Mouse (Mus musculus) forebrain, embryonic 16.5 days (tissue): ENCODE results near the gene Unc13a. TPM values are rescaled to one million over a fixed set of nuclear protein-coding genes. Genes with fewer than 3 reads are reported as not detected.

Experiments used
- ATAC-seq: fragments of 200-750 bp; cut with Nextera tagmentation; 2 replicates; pipeline ENCODE4 v1.8.0; 2017; ENCODE audit warnings: mild to moderate bottlenecking, moderate library complexity
- H3K27ac ChIP-seq: fragments of 300-500 bp; sonication (generic); 2 replicates; pipeline ENCODE4 v1.5.1; 2014; ENCODE audit warnings: low read length, control low read depth
- H3K27me3 ChIP-seq: fragments of 300-500 bp; sonication (generic); replicated peaks from 2 replicates; pipeline ENCODE4 v1.6.1; 2014; ENCODE audit warnings: low read length; ENCODE audit not compliant: control insufficient read depth, insufficient read depth
- H3K36me3 ChIP-seq: fragments of 300-500 bp; sonication (generic); 2 replicates; pipeline ENCODE4 v1.6.1; 2014; ENCODE audit not compliant: control insufficient read depth, insufficient read depth
- H3K4me1 ChIP-seq: fragments of 300-500 bp; sonication (generic); replicated peaks from 2 replicates; pipeline ENCODE4 v1.6.1; 2014; ENCODE audit warnings: low read length; ENCODE audit not compliant: control insufficient read depth, insufficient read depth
- H3K4me2 ChIP-seq: fragments of 300-500 bp; sonication (generic); 2 replicates; pipeline ENCODE4 v1.6.1; 2014; ENCODE audit warnings: mild to moderate bottlenecking, low read length, control low read depth
- H3K4me3 ChIP-seq: fragments of 300-500 bp; sonication (generic); replicated peaks from 2 replicates; pipeline ENCODE4 v1.5.1; 2014; ENCODE audit warnings: mild to moderate bottlenecking, low read length, control low read depth
- H3K9ac ChIP-seq: fragments of 300-500 bp; sonication (generic); replicated peaks from 2 replicates; pipeline ENCODE4 v1.6.1; 2014; ENCODE audit warnings: low read depth, low read length, control low read depth
- H3K9me3 ChIP-seq: fragments of 300-500 bp; sonication (generic); 2 replicates; pipeline ENCODE4 v1.6.1; 2016; ENCODE audit warnings: low read length; ENCODE audit not compliant: control insufficient read depth
- WGBS: fragments of 180-500 bp; shearing (Covaris S2); extraction: QIAGEN DNeasy Blood & Tissue Kit; methylation state at CpG from one replicate; pipeline ENCODE4 v1.1.7; 2014; 5-methylcytosine and 5-hydroxymethylcytosine counted together
- polyA plus RNA-seq: library from polyadenylated mRNA; unstranded; fragments of >200 nt; fragmentation: Nextera tagmentation; extraction: Ambion mirVana; gene quantifications from 2 replicates; pipeline ENCODE4 v1.2.1, GENCODE M21; 2015

Gene Unc13a
- polyA plus RNA-seq, 1 experiment from 2014 or later, result 33.6 TPM

DNA sequence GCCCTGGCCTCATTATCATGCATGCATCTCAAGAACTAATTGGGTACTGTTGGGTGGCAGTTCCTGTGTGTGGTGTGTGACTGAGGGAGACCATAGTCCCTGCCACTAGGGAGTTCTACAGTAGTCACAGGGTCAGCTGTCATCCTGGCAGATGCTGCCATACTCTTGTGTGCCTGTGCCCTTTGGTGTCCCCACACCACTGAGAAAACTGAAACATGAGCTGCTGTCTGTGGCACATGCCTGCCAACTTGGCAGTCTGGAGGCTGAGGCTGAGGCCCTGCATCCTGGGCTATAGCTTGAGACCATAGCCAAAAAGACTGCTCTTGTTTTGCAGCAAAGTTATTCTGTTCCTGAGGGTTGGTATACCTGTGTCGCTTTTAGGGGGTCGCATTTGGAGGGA lies 51.8 kb downstream of the Unc13a start:
- 94% methylated on average over 2 of the region's 2 CpGs for WGBS

DNA sequence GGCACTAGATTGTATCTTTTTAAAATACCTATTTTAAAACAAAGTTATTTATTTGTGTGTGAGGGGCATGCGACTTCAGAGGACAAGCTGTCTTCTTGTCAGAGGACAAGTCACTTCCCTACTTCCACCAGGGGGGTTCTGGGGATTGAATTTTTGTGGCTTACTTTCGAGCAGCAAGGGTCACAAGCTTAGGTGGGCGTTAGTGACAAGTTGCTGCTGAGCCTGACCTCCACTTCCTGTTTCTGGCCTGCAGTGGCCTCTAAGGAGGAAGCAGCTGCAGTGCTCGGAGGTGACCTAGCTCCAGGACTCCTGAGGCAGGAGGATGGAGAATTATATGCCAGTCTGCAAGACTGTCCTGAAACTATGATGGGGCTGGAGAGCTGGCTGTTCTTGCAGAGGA lies 58.1 kb downstream of the Unc13a start:
- H3K27ac ChIP-seq, result no peak overlapping the region
- H3K36me3 ChIP-seq, result peaks cover 17% of the 10 kb centered on the region

More for the DNA sequence above, 51.8 kb downstream of the Unc13a start:
- Histone ChIP-seq H3K27me3 (no peaks in the 10 kb centered on the region), H3K4me2 (no peak overlapping the region), H3K4me1 (no peaks in the 10 kb centered on the region), H3K9me3 (no peaks in the 10 kb centered on the region), H3K36me3 (peaks cover 48% of the 10 kb centered on the region), H3K27ac (no peak overlapping the region), H3K4me3 (no peak overlapping the region), H3K9ac (no peak overlapping the region)
- ATAC-seq, result no peak

DNA sequence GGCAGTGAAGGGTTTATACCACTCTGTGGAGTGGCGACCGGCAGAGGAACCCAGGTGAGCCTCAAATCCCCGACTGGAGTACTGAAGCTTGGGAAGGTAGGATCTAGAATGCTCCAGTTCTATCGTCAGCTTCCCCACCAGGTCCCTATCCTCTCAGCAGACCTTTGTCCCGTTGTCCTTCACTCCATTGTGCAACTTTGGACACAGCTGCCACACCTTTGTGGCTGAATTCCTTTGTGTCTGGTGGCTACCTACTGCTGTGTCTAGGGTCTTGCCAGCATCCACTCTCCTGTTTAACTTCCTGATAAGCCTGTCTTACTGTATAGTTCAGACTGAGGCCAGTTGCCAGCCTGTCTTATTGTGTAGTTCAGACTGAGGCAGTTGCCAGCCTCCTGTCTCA lies 59.4 kb downstream of the Unc13a start:
- WGBS, result 28% methylated on average over 5 of the region's 5 CpGs
- Histone ChIP-seq H3K27me3 (no peaks in the 10 kb centered on the region), H3K4me1 (peaks cover 13% of the 10 kb centered on the region), H3K4me3 (peak overlapping the region; percentile 84), H3K9me3 (no peaks in the 10 kb centered on the region), H3K9ac (peak overlapping the region; percentile 78), H3K4me2 (peak overlapping the region; percentile 82), H3K27ac (no peak overlapping the region), H3K36me3 (peaks cover 5% of the 10 kb centered on the region)
- ATAC-seq, result no peak

More for the DNA sequence above, 58.1 kb downstream of the Unc13a start:
- H3K4me2 ChIP-seq, result no peak overlapping the region
- H3K4me3 ChIP-seq, result no peak overlapping the region
- WGBS, result 67% methylated on average over 4 of the region's 4 CpGs
- ATAC-seq, result no peak
- H3K9ac ChIP-seq, result no peak overlapping the region
- no peaks in the 10 kb centered on the region for H3K9me3 ChIP-seq
- H3K27me3 ChIP-seq, result no peaks in the 10 kb centered on the region
- H3K4me1 ChIP-seq, result peaks cover 13% of the 10 kb centered on the region

DNA sequence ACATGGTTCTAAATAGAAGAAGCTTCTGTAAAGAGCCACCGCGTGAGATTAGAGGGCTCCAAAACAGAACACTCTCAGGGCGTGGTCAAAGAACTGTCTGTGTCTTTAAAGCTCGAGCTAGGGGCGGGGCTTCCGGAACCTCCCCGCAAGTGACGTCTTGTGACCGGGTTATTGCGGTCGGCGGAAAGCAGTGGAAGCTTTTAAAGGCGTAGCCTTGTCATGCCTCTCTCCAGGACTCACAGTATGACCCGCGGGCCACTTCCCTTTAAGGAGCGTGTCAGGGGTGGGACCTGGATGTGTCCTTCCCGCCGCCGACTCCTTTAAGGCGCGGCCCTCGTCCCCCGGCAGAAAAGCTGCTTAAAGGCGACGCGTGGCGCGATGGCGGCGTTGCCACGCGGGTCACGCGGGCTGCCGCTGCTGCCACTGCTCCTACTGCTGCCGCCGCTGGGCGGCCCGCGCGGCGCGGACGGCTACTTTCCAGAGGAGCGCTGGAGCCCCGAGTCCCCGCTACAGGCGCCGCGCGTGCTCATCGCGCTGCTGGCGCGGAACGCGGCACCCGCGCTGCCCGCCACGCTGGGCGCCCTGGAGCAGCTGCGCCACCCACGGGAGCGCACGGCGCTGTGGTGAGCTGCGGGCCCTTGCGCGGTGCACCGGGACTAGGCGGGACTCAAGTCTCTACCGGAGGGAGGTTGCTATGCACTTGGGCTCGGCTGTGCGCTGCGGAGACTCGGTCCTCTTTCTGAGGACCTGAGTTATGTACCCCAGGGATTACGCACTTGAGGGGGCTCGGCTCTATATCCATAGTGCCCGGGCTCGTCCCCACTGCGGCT lies 60.5 kb downstream of the Unc13a start, which contains the start of gene Colgalt1:
Gene Colgalt1, plus strand, starts transcription at position 177 of the 830 bp plus-strand sequence.
- H3K27ac ChIP-seq, result peak within 1 kb of the TSS; percentile 89
- peak within 1 kb of the TSS; percentile 78 for H3K9ac ChIP-seq
- peak within 1 kb of the TSS; percentile 84 for H3K4me3 ChIP-seq
- H3K4me2 ChIP-seq, result peak within 1 kb of the TSS; percentile 82
- WGBS, result 0% methylated on average over 71 of the region's 82 CpGs
- H3K9me3 ChIP-seq, result no peaks in the 10 kb centered on the region
- peak; percentile 99 for ATAC-seq
- H3K27me3 ChIP-seq, result no peaks in the 10 kb centered on the region
- H3K36me3 ChIP-seq, result peaks cover 4% of the 10 kb centered on the region
- peaks cover 13% of the 10 kb centered on the region for H3K4me1 ChIP-seq

DNA sequence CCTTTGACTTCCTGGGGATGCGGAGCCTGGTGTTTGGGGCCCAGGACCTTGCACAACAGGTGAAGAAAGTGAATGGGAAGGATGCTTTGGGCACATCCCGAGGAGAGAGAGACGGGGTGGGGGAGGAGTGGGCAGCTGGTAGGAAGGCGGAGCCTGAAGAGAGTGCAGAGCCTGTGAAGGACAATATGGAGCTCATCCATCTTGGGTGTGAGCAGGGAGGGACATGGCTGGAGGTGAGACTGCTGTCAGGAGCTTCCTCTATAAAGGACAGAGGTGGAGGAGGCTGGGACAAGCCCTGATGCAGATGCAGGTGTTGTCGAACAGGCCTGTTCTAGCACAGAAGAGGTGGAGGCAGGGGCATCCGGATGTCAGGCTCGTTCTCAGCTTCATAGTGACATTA lies 67.5 kb downstream of the Unc13a start:
- Histone ChIP-seq H3K27me3 (peaks cover 28% of the 10 kb centered on the region), H3K9me3 (no peaks in the 10 kb centered on the region), H3K4me3 (no peak overlapping the region), H3K27ac (no peak overlapping the region), H3K36me3 (no peaks in the 10 kb centered on the region), H3K9ac (no peak overlapping the region), H3K4me2 (no peak overlapping the region), H3K4me1 (peaks cover 9% of the 10 kb centered on the region)
- 58% methylated on average over 7 of the region's 7 CpGs for WGBS
- ATAC-seq, result no peak

DNA sequence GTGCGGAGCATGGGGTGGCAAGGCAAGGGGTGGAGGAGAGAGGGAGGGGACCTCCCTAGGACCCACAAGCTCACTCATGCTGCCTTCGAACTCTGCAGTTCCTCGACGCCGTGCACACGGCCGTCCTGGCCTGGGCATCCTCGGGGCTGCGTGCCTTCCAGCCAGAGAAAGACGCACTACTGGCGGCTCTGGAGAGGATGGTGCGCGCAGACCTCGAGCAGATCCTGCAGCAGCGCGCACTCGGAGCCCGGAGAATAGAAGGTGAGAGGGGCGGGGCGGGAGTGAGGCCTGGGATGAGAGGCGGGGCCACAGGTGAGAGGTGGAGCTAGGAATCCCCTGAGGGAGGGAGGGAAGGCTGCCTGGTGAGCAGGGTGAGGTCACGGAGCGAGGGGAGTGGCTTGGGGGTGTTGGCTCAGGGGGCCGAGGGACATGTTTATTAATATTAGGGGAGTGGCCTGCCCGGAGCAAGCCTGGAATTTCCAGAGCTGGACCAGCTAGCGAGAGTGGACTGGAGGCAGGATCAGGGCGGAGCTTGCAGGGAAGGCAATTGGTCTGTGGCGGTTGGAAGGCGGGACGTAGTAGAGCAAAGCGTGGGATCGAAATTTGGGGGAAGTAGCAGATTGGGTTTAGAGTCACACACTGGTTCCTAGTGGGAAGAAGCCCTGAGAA lies 68.8 kb downstream of the Unc13a start:
- H3K27me3 ChIP-seq, result peaks cover 28% of the 10 kb centered on the region
- H3K27ac ChIP-seq, result no peak overlapping the region
- no peaks in the 10 kb centered on the region for H3K9me3 ChIP-seq
- H3K4me1 ChIP-seq, result peaks cover 9% of the 10 kb centered on the region
- H3K4me3 ChIP-seq, result peak overlapping the region; percentile 37
- H3K4me2 ChIP-seq, result peak overlapping the region; percentile 52
- 2% methylated on average over 31 of the region's 32 CpGs for WGBS
- peak; percentile 59 for ATAC-seq
- no peaks in the 10 kb centered on the region for H3K36me3 ChIP-seq
- peak overlapping the region; percentile 48 for H3K9ac ChIP-seq

DNA sequence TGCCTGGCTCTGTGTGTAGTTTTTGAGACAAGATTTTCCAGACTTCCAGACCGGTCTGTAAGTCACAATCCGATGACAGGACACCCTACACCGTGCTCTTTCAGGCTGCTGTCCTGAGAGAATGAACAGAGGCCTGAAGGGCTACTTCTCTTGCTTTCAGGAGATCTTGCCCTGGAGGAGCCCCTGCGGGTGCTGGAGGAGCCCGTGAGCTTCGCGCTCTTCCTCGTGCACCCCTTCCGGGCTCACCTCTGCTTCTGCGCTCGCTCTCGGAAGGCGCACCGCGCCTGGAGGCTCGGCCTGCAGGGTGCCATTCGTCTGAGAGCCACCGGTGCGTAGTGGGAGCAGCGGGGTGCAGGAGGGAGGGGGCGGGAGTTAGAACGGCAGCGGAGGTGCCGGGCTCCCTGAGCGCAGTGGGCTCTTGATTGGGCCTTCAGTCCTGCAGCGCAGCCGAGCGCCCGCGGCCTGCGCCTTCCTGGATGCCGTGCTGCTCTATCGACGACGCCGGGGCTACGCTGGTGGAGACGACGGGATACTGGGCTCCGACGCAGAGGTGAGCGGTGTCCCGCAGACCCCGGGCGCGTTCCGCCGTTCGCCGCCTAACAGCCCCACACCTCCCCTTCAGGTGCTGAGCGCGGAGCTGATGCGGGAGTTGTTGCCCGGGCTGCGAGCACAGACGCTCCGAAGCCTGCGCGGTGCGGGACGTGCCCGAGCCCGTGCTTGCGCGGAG lies 69.5 kb downstream of the Unc13a start:
- peak overlapping the region; percentile 52 for H3K4me2 ChIP-seq
- H3K27me3 ChIP-seq, result peaks cover 28% of the 10 kb centered on the region
- H3K36me3 ChIP-seq, result no peaks in the 10 kb centered on the region
- no peaks in the 10 kb centered on the region for H3K9me3 ChIP-seq
- 2% methylated on average over 64 of the region's 65 CpGs for WGBS
- H3K27ac ChIP-seq, result no peak overlapping the region
- H3K4me3 ChIP-seq, result peak overlapping the region; percentile 37
- ATAC-seq, result peak; percentile 62
- peak overlapping the region; percentile 48 for H3K9ac ChIP-seq
- H3K4me1 ChIP-seq, result peaks cover 9% of the 10 kb centered on the region

DNA sequence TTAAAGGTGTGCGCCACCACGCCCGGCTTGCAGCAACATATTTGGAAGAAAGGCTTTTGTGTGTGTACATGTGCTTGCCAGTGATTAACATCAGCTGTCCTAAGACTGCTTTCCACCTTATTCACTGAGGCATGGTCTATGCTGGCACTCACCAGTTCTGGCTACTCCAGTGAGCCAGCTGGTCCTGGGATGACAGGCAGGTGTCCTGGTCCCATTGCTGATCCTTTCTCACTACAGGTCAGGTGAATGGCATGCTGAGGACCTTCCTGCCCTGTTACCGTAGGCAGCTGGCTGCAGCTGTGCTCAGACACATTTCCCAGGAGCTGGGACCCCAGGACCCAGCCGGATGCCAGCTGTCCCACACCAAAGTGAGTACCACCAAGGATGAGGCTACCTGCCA lies 72.7 kb downstream of the Unc13a start:
- WGBS, result 93% methylated on average over 5 of the region's 5 CpGs
- Histone ChIP-seq H3K4me3 (no peak overlapping the region), H3K4me1 (peaks cover 16% of the 10 kb centered on the region), H3K4me2 (no peak overlapping the region), H3K36me3 (no peaks in the 10 kb centered on the region), H3K9me3 (no peaks in the 10 kb centered on the region), H3K9ac (no peak overlapping the region), H3K27ac (no peak overlapping the region), H3K27me3 (peaks cover 28% of the 10 kb centered on the region)
- ATAC-seq, result no peak

DNA sequence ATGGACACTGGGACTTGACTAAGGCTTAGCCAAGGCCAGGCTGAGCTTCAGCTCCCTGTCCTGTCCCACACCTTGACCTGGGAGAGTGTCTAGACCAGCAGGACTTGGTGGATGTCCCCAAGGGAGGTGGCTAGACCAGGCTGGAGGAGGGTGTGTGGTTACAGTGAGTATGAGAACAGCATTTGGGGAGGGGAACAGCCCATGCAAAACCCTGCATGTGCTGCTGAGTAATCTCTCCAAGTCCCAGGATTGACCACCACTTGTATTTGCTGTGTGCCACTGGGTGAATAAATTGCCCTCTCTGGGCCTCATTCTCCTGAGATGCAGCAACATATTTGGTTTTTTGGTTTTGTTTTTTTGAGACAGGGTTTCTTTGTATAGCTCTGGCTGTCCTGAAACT lies 73.2 kb downstream of the Unc13a start:
- H3K4me1 ChIP-seq, result peaks cover 18% of the 10 kb centered on the region
- H3K27me3 ChIP-seq, result peaks cover 26% of the 10 kb centered on the region
- ATAC-seq, result no peak
- no peak overlapping the region for H3K27ac ChIP-seq
- no peak overlapping the region for H3K9ac ChIP-seq
- H3K9me3 ChIP-seq, result no peaks in the 10 kb centered on the region
- H3K4me2 ChIP-seq, result no peak overlapping the region
- H3K4me3 ChIP-seq, result no peak overlapping the region
- H3K36me3 ChIP-seq, result no peaks in the 10 kb centered on the region
